Mouse (Mus musculus): ENCODE results near the gene Samd8.
A peak's percentile ranks its signal among the peaks of the same experiment; 100 is the strongest.

Samd8 gene

GRCm38 (mm10) chr14:21830876-21831767 lies 80.8 kb downstream of the Samd8 start:
- DNase-seq (ENCODE audit: low spot score): peak; percentile 98

- no peak for DNase-seq (ENCODE audit: low spot score)
These were observed 81.6 kb downstream of the Samd8 start for GRCm38 (mm10) chr14:21831830-21832403.

GRCm38 (mm10) chr14:21838336-21839017 lies 88.1 kb downstream of the Samd8 start:
- no peak for DNase-seq (ENCODE audit: low spot score)

GRCm38 (mm10) chr14:21841819-21842592 lies 91.7 kb downstream of the Samd8 start:
- no peak for DNase-seq (ENCODE audit: low spot score)

GRCm38 (mm10) chr14:21843263-21843662 lies 92.9 kb downstream of the Samd8 start:
- no peak for DNase-seq (ENCODE audit: low spot score)

DNA sequence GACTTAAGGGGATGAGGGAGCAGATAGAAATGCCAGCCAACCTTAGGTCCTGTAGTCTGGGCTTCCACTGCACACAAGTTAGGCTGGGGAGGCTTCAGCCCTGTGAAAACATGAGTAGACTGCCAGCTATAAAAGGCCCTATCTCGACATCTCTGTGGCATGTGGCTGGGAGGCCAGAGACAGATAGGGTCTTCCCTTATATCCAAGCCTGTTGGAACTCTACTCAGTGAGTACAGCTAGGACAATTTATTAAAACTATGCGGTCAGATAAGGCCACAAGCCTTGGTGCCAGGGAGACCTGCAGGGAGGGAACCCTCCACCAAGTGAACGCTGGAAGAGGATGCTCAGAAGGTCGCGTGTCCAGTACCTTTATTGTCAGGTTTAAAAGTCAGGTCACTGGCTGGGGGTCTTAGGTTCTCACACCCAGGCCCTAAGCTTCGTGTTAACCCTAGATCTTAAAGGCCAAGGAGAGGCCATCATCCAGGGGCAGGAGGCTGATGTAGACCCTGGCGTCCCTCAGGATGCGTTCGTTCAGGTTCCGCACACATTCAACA lies 96.6 kb downstream of the Samd8 start:
- no peak for DNase-seq (ENCODE audit: low spot score)

DNA sequence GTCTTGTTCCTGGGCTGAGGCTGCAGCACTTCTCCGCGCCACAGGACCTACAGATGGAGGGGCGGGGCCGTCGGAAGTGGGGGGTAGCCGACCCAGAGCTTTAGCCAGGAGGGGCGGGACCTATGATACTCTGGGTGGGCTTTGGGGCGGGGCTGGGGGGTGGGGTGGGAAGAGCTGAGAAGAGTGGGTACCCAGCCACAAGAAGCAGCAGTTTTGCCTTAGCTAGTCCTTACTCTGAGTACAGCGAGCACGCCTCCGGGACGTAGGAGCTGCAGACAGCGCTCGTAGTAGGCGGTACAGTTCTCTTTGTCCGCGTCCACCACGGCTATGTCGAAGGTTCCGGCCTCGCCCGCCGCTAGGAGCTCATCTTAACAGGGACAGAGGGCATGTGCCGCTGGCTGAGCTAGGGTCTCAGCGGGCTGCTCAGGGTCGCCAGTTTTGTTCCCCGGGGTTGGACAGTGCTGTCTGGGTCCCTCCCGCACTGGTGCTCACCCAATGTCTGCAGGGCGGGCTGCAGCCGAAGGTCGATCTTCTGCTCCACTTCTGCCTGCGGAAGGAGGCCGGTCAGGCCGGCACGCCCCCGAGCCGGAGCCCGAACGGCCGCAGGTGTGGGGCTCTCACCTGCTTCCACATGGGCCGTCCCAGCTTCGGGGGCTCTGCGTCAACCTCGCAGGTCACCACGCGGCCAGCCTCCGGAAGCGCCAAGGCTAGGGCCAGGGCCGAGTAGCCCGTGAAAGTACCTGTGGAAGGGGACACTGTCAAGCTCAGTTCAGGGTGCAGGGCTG lies 97.2 kb downstream of the Samd8 start:
- DNase-seq (ENCODE audit: low spot score): peak; percentile 32

Measured in spleen, adult 12 weeks (tissue).